Mouse (Mus musculus) lung, embryonic 16.5 days (tissue): ENCODE measurements around the gene BC025446. TPM values are rescaled to one million over a fixed set of nuclear protein-coding genes. Genes with fewer than 3 reads are reported as not detected.

Experiments used
- ATAC-seq: fragments of 200-750 bp; cut with Nextera tagmentation; 2 replicates; pipeline ENCODE4 v1.8.0; 2017; ENCODE audit warnings: low read depth, mild to moderate bottlenecking, moderate library complexity
- H3K27ac ChIP-seq: fragments of 300-500 bp; sonication (generic); 2 replicates; pipeline ENCODE4 v1.5.1; 2014; ENCODE audit warnings: mild to moderate bottlenecking, control low read depth, low read length
- H3K27me3 ChIP-seq: fragments of 300-500 bp; sonication (generic); 2 replicates; pipeline ENCODE4 v1.6.1; 2014; ENCODE audit warnings: low read depth, low read length, mixed read lengths; ENCODE audit not compliant: control insufficient read depth, insufficient read depth
- H3K36me3 ChIP-seq: fragments of 300-500 bp; sonication (generic); 2 replicates; pipeline ENCODE4 v1.6.1; 2014; ENCODE audit warnings: low read length; ENCODE audit not compliant: control insufficient read depth, insufficient read depth
- H3K4me1 ChIP-seq: fragments of 300-500 bp; sonication (generic); replicated peaks from 2 replicates; pipeline ENCODE4 v1.6.1; 2014; ENCODE audit warnings: low read length, mixed read lengths; ENCODE audit not compliant: control insufficient read depth, insufficient read depth
- H3K4me2 ChIP-seq: fragments of 300-500 bp; sonication (generic); 2 replicates; pipeline ENCODE4 v1.6.1; 2014; ENCODE audit warnings: low read depth, low read length, control low read depth
- H3K4me3 ChIP-seq: fragments of 300-500 bp; sonication (generic); 2 replicates; pipeline ENCODE4 v1.5.1; 2014; ENCODE audit warnings: mild to moderate bottlenecking, low read length, control low read depth
- H3K9ac ChIP-seq: fragments of 300-500 bp; sonication (generic); 2 replicates; pipeline ENCODE4 v1.6.1; 2014; ENCODE audit warnings: low read length, control low read depth
- H3K9me3 ChIP-seq: fragments of 300-500 bp; sonication (generic); 2 replicates; pipeline ENCODE4 v1.6.1; 2016; ENCODE audit warnings: low read length; ENCODE audit not compliant: control insufficient read depth
- WGBS: fragments of 180-500 bp; shearing (Covaris S2); extraction: QIAGEN DNeasy Blood & Tissue Kit; methylation state at CpG from one replicate; pipeline ENCODE4 v1.1.7; 2014; 5-methylcytosine and 5-hydroxymethylcytosine counted together
- polyA plus RNA-seq: library from polyadenylated mRNA; unstranded; fragments of >200 nt; fragmentation: Nextera tagmentation; extraction: Ambion mirVana; gene quantifications from 2 replicates; pipeline ENCODE4 v1.2.1, GENCODE M21; 2015

Gene BC025446
- polyA plus RNA-seq, 1 experiment from 2014 or later = 0.10 TPM

DNA sequence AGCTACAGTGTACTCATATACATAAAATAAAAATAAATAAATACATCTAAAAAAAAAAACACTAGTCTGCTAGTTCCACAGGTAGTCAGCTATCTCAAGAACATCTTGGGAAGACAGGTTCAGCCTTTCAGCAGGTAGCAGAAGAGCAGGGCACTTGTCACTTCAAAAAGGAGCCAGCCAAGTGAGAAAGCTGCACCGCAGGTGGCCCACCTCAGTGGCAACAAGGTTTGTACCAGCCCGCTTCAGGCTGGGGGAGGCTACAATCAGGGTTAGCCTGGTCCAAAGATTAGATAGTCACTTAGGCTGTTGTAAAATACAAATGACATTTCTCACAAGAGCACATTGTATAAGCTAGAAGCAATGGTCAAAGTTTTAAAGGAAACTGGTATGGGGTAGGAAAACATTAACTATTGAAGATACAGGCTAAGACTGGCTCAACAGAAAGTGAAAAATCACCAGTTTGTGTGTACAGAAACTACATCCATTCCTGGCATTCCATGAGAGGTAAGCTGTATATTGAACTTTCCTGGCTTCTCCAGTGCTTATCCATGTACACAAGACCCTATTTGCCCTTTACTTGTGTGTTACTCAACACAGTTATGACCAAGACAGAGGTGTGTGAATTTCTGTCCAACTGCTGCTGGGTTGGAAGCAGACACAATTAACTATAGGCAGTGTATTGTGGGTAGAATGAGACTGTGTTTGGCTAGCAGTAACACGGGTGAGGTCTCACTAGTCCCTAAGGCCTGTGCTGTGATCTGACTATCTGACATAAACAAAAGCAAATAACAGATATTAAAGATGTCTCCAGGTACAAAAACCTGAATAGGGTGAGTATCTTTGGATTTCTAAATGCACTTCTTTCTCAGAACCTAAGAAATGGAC lies 26.8 kb downstream of the BC025446 start:
- no peak for ATAC-seq

DNA sequence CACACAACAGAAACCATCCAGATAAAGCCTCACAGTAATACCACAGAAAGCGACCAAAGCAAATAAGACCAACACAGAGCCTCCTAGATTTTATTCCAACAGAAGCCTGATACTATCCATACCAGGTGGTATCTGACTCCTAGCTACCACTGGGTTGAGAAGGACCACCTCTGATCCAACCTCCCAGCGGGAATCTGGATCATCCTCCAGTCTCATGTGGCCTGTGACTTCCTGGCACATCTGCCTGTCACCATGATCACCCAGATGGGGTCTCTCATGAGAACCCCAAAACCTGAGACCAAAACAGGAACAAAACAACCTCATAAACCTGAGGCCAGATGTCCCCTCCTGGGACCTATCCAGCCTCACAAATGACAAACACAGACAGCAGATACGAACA lies 38.5 kb downstream of the BC025446 start:
- no peak for ATAC-seq
- Histone ChIP-seq H3K4me2 (no peak overlapping the region), H3K27me3 (no peaks in the 10 kb centered on the region), H3K4me1 (no peaks in the 10 kb centered on the region), H3K9me3 (no peaks in the 10 kb centered on the region), H3K9ac (no peak overlapping the region), H3K27ac (no peak overlapping the region), H3K4me3 (no peak overlapping the region), H3K36me3 (no peaks in the 10 kb centered on the region)
- WGBS = 80% methylated on average over 3 of the region's 3 CpGs

More for the DNA sequence above, 26.8 kb downstream of the BC025446 start:
- Histone ChIP-seq H3K9ac (no peak overlapping the region), H3K4me2 (no peak overlapping the region), H3K4me3 (no peak overlapping the region), H3K36me3 (no peaks in the 10 kb centered on the region), H3K4me1 (no peaks in the 10 kb centered on the region), H3K27ac (no peak overlapping the region), H3K9me3 (no peaks in the 10 kb centered on the region), H3K27me3 (no peaks in the 10 kb centered on the region)
- WGBS = 61% methylated on average over 3 of the region's 3 CpGs

DNA sequence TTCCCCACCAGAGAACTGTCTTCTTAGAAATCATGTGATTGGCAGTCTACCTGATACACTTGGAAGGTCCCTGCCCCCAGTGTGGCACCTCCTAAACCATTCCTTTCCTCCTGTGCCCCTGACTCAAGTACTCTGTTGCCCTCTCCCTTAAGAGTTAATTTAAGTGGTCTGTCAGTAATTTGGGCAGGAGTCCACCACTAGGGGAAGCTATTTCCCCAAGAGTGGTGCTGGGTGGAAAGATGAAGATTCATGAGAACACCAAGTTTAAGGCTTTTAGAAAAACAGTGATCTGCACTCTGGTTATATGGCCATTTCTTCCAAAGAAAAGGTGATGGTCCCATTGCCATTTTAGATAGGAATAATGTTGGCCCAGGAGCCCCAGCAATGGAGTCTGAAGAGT lies 49.7 kb downstream of the BC025446 start:
- Histone ChIP-seq H3K9ac (no peak overlapping the region), H3K27me3 (no peaks in the 10 kb centered on the region), H3K4me1 (no peaks in the 10 kb centered on the region), H3K27ac (no peak overlapping the region), H3K9me3 (no peaks in the 10 kb centered on the region), H3K4me2 (no peak overlapping the region), H3K4me3 (no peak overlapping the region), H3K36me3 (no peaks in the 10 kb centered on the region)
- ATAC-seq = no peak

DNA sequence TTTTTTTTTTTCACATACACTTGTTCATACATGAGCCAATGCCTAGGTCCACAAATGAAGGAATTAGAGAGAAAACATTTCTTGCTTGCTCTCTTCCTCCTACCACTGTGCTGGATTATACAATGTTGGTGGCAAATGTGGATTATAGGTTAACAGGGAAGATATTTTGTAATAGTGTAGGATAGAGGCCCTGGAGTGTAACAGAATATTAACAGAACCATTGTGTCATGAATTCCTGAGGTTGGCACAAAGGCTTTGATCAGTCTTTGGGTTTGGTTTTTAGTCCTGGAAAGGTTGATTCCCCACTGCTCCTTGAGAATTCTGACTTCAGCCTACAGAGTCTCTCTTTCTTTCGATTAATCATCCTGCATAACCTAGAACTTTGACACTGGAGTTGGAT lies 50.5 kb downstream of the BC025446 start:
- H3K27me3 ChIP-seq = no peaks in the 10 kb centered on the region
- H3K36me3 ChIP-seq = no peaks in the 10 kb centered on the region
- H3K4me1 ChIP-seq = no peaks in the 10 kb centered on the region
- no peaks in the 10 kb centered on the region for H3K9me3 ChIP-seq
- no peak overlapping the region for H3K9ac ChIP-seq
- no peak overlapping the region for H3K4me2 ChIP-seq
- no peak overlapping the region for H3K4me3 ChIP-seq
- no peak overlapping the region for H3K27ac ChIP-seq
- ATAC-seq = no peak
- 50% methylated on average over 1 of the region's 1 CpGs for WGBS

DNA sequence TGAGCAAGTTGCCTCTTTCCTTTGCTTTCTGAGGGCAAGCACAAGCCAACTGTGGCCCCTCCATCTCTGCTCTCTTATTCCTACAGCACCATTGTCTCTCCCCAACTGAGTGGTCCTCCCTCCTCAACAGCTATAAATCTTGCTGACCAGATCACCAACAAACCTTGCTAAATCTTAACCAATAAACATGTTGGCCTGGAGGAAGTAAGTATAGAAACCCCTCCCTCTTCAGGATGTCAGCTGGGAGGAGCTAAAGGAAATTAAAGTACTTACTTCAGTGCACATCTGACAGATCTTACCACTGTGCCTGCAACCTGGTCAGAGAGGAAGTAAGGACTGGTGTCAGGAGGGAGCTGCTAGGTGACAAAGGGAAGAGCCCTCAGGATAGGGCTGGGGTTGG lies 51.9 kb downstream of the BC025446 start, which contains the start of gene Ly6f:
Ly6f (plus strand) TSS at position 301 of the 400 bp plus-strand sequence.
- Histone ChIP-seq H3K4me1 (no peaks in the 10 kb centered on the region), H3K36me3 (no peaks in the 10 kb centered on the region), H3K27ac (no peak within 1 kb of the TSS), H3K4me2 (no peak within 1 kb of the TSS), H3K27me3 (no peaks in the 10 kb centered on the region), H3K9ac (no peak within 1 kb of the TSS), H3K4me3 (no peak within 1 kb of the TSS), H3K9me3 (no peaks in the 10 kb centered on the region)
- ATAC-seq = no peak

DNA sequence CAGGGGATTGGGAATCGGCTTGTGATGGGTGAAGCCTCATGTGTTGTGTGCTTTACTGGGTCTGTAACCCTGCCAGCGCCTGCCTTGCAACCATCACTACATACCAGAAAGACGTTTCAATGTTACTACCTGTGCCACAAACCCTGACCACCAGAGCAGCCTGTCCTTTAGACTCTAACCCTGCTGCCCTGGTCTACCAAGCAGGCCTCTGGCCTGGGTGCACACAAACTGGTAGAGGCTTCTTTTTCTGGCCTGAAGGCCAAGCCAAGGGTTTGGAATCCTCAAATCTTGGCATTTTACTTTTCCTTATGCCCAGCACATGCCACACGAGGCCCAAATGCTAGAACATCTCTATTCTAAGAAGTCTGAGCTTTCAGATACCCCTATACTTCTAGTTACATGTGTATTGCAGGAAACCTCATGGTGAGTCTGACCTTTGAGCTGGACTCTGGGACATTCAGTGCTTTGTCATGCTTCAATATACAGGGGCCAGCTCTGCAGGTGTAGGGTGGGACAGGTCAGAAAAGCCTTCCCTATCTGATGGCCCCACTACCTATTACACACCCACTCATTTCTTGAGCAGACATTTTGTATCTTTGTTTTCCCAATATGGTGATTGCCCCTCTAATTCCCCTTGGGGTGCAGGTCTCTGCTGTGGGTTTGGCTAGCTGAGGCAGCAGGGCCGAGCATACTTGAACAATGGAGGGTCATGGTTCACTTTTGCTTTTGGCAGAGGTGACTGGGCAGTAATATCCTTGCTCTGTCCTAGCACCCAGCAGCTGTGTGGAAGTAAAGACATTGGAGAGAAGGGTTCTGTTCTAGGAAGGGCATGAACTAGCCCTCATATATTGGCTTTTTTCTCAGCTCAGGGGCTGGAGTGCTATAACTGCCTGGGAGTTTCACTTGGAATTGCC lies 53.0 kb downstream of the BC025446 start:
- no peaks in the 10 kb centered on the region for H3K27me3 ChIP-seq
- H3K4me3 ChIP-seq = no peak overlapping the region
- no peak for ATAC-seq
- H3K4me1 ChIP-seq = no peaks in the 10 kb centered on the region
- H3K36me3 ChIP-seq = no peaks in the 10 kb centered on the region
- H3K9me3 ChIP-seq = no peaks in the 10 kb centered on the region
- H3K4me2 ChIP-seq = no peak overlapping the region
- H3K27ac ChIP-seq = no peak overlapping the region
- 67% methylated on average over 5 of the region's 5 CpGs for WGBS
- H3K9ac ChIP-seq = no peak overlapping the region

DNA sequence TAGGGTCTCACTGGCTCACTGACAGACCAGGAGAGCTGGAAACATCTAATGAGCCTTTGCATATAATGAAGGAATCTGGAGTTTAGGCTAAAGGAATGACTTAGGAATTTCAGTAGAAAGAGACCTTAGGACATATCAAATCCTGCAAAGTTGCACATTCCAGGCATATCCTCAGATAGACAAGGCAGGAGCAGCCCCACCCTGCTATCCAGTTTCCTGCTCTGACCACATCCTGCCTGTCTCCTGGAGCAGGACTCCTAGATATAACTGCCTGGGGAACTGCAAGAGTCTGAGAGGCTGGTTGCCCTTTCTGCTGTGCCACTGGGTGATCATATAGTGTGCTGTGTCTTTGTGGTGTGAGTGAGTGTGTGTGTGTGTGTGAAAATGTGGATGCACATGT lies 54.0 kb downstream of the BC025446 start:
- no peak for ATAC-seq
- Histone ChIP-seq H3K27ac (no peak overlapping the region), H3K4me3 (no peak overlapping the region), H3K4me2 (no peak overlapping the region), H3K36me3 (no peaks in the 10 kb centered on the region), H3K27me3 (no peaks in the 10 kb centered on the region), H3K4me1 (no peaks in the 10 kb centered on the region), H3K9ac (no peak overlapping the region), H3K9me3 (no peaks in the 10 kb centered on the region)

DNA sequence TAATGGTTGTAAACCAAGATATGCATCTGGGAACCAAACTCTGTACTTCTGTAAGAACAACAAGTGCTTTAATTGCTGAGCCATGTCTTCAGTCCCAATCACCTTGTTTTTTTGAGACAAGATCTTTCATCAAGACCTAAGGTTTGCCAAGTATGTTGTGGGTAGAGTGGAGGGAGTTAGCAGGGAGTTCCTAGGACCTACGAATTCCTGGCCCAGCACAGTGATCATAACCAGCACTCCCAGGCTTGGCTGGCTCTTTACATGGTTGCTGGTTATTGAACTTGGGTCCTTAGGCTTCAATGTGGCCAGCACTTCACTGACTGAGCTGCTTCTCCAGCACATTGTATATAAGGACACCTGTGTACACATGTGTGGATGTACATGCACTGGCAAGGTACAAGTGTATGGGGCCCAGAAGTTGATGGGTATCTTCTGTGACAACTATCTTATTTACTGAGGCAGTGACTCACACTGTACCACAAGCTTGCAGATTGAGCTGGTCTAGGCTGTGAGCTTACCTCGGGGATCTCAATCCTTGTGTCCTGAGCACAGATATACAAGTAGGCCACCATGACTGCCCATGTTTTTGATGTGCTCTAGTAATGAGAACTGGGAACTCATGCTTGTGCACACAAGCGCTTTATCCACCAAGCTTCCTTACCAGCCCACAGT lies 54.7 kb downstream of the BC025446 start:
- no peak overlapping the region for H3K9ac ChIP-seq
- H3K36me3 ChIP-seq = no peaks in the 10 kb centered on the region
- no peak overlapping the region for H3K4me2 ChIP-seq
- H3K27ac ChIP-seq = no peak overlapping the region
- 72% methylated on average over 3 of the region's 3 CpGs for WGBS
- no peak overlapping the region for H3K4me3 ChIP-seq
- H3K27me3 ChIP-seq = no peaks in the 10 kb centered on the region
- no peaks in the 10 kb centered on the region for H3K9me3 ChIP-seq
- no peak for ATAC-seq
- H3K4me1 ChIP-seq = no peaks in the 10 kb centered on the region

DNA sequence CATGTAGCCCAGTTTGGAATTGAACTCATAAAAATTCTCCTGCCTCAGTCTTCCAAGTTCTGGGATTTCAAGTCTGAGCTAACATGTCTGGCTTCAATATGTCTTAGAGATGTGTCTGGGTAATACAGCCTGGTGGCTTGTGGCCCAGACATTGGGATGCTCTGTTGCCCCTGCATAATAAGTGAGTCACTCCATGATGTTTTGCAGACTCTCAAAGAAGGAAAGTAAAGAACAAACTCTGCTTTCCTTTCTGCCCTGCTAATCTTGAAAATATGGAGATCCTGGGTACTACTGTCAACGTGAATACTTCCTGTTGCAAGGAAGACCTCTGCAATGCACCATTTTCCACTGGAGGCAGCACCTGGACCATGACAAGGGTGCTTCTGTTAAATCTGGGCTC lies 55.2 kb downstream of the BC025446 start:
- no peak for ATAC-seq
- 80% methylated on average over 1 of the region's 1 CpGs for WGBS

More for the DNA sequence above, 55.2 kb downstream of the BC025446 start:
- Histone ChIP-seq H3K36me3 (no peaks in the 10 kb centered on the region), H3K27ac (no peak overlapping the region), H3K4me1 (no peaks in the 10 kb centered on the region), H3K9ac (no peak overlapping the region), H3K9me3 (no peaks in the 10 kb centered on the region), H3K27me3 (no peaks in the 10 kb centered on the region), H3K4me2 (no peak overlapping the region), H3K4me3 (no peak overlapping the region)
